Mouse (Mus musculus) neural tube, embryonic 13.5 days (tissue): Measurements from ENCODE around the gene Trim21. TPM values are rescaled to one million over a fixed set of nuclear protein-coding genes. Genes with fewer than 3 reads are reported as not detected.

ENCODE experiments used
- ATAC-seq: fragments of 200-750 bp; cut with Nextera tagmentation; 2 replicates; pipeline ENCODE4 v1.8.0; 2017; ENCODE audit warnings: low read depth, mild to moderate bottlenecking, moderate TSS enrichment, moderate library complexity
- H3K27ac ChIP-seq: fragments of 300-500 bp; sonication (generic); replicated peaks from 2 replicates; pipeline ENCODE4 v1.5.1; 2015; ENCODE audit warnings: moderate library complexity, mild to moderate bottlenecking, inconsistent platforms
- H3K27me3 ChIP-seq: fragments of 300-500 bp; sonication (generic); 2 replicates; pipeline ENCODE4 v1.6.1; 2015; ENCODE audit warnings: mild to moderate bottlenecking, inconsistent platforms
- H3K36me3 ChIP-seq: fragments of 300-500 bp; sonication (generic); 2 replicates; pipeline ENCODE4 v1.6.1; 2015; ENCODE audit warnings: mild to moderate bottlenecking, inconsistent platforms
- H3K4me1 ChIP-seq: fragments of 300-500 bp; sonication (generic); replicated peaks from 2 replicates; pipeline ENCODE4 v1.6.1; 2015; ENCODE audit warnings: inconsistent platforms
- H3K4me2 ChIP-seq: fragments of 300-500 bp; sonication (generic); 2 replicates; pipeline ENCODE4 v1.6.1; 2015; ENCODE audit warnings: inconsistent platforms, mild to moderate bottlenecking, moderate library complexity
- H3K4me3 ChIP-seq: fragments of 300-500 bp; sonication (generic); 2 replicates; pipeline ENCODE4 v1.5.1; 2015; ENCODE audit warnings: mild to moderate bottlenecking, inconsistent platforms
- H3K9ac ChIP-seq: fragments of 300-500 bp; sonication (generic); 2 replicates; pipeline ENCODE4 v1.6.1; 2015; ENCODE audit warnings: moderate library complexity, mild to moderate bottlenecking, inconsistent platforms
- H3K9me3 ChIP-seq: fragments of 300-500 bp; sonication (generic); 2 replicates; pipeline ENCODE4 v1.6.1; 2016; ENCODE audit warnings: inconsistent platforms
- WGBS: fragments of 180-500 bp; shearing (Covaris S2); methylation state at CpG from one replicate; pipeline ENCODE4 v1.1.7; 2015; 5-methylcytosine and 5-hydroxymethylcytosine counted together
- polyA plus RNA-seq: library from polyadenylated mRNA; unstranded; fragments of >200 nt; fragmentation: Nextera tagmentation; extraction: Ambion mirVana; gene quantifications from 2 replicates; pipeline ENCODE4 v1.2.1, GENCODE M21; 2015

Trim21 gene
- polyA plus RNA-seq, 1 experiment from 2014 or later: 0.15 TPM

GRCm38 (mm10) chr7:102534449-102534848 is 30.8 kb downstream of the Trim21 start, which contains the start of gene Olfr547:
Gene Olfr547 (plus strand): TSS chr7:102534749.
- no peaks in the 10 kb centered on the region for H3K36me3 ChIP-seq
- H3K4me1 ChIP-seq: no peaks in the 10 kb centered on the region
- H3K4me2 ChIP-seq: no peak within 1 kb of the TSS
- ATAC-seq: no peak
- H3K27me3 ChIP-seq: no peaks in the 10 kb centered on the region
- no peaks in the 10 kb centered on the region for H3K9me3 ChIP-seq
- H3K27ac ChIP-seq: no peak within 1 kb of the TSS
- 81% methylated on average over 1 of the region's 1 CpGs for WGBS
- H3K4me3 ChIP-seq: no peak within 1 kb of the TSS
- no peak within 1 kb of the TSS for H3K9ac ChIP-seq

GRCm38 (mm10) chr7:102529052-102529451 is 36.2 kb downstream of the Trim21 start:
- no peak overlapping the region for H3K27ac ChIP-seq
- no peak overlapping the region for H3K4me3 ChIP-seq
- no peaks in the 10 kb centered on the region for H3K27me3 ChIP-seq
- H3K36me3 ChIP-seq: no peaks in the 10 kb centered on the region
- no peak overlapping the region for H3K4me2 ChIP-seq
- H3K9ac ChIP-seq: no peak overlapping the region
- H3K9me3 ChIP-seq: no peaks in the 10 kb centered on the region
- WGBS: 80% methylated on average over 1 of the region's 1 CpGs
- no peak for ATAC-seq
- no peaks in the 10 kb centered on the region for H3K4me1 ChIP-seq

GRCm38 (mm10) chr7:102517051-102517335 is 48.3 kb downstream of the Trim21 start:
- Histone ChIP-seq H3K4me1 (0 out of 2 replicates have a peak, but pooled peaks cover 14% of the 10 kb centered on the region), H3K4me2 (no peak overlapping the region), H3K36me3 (no peaks in the 10 kb centered on the region), H3K27ac (no peak overlapping the region), H3K9me3 (no peaks in the 10 kb centered on the region), H3K4me3 (no peak overlapping the region), H3K27me3 (peaks cover 14% of the 10 kb centered on the region), H3K9ac (no peak overlapping the region)
- ATAC-seq: no peak
- 78% methylated on average over 2 of the region's 2 CpGs for WGBS

GRCm38 (mm10) chr7:102516261-102517050 is 48.8 kb downstream of the Trim21 start:
- Histone ChIP-seq H3K27ac (no peak overlapping the region), H3K9ac (no peak overlapping the region), H3K4me2 (no peak overlapping the region), H3K36me3 (no peaks in the 10 kb centered on the region), H3K9me3 (no peaks in the 10 kb centered on the region), H3K4me1 (0 out of 2 replicates have a peak, but pooled peaks cover 14% of the 10 kb centered on the region), H3K4me3 (no peak overlapping the region), H3K27me3 (peaks cover 14% of the 10 kb centered on the region)
- WGBS: 73% methylated on average over 10 of the region's 10 CpGs
- no peak for ATAC-seq

GRCm38 (mm10) chr7:102514144-102514543 is 51.1 kb downstream of the Trim21 start:
- H3K9ac ChIP-seq: no peak overlapping the region
- no peak overlapping the region for H3K4me3 ChIP-seq
- H3K27ac ChIP-seq: no peak overlapping the region
- no peaks in the 10 kb centered on the region for H3K36me3 ChIP-seq
- 0 out of 2 replicates have a peak, but pooled peaks cover 14% of the 10 kb centered on the region for H3K4me1 ChIP-seq
- ATAC-seq: no peak
- H3K4me2 ChIP-seq: no peak overlapping the region
- H3K27me3 ChIP-seq: peaks cover 14% of the 10 kb centered on the region
- WGBS: 84% methylated on average over 4 of the region's 4 CpGs
- H3K9me3 ChIP-seq: no peaks in the 10 kb centered on the region

GRCm38 (mm10) chr7:102512814-102513435 is 52.4 kb downstream of the Trim21 start:
- H3K9ac ChIP-seq: peak overlapping the region; percentile 81
- peaks cover 14% of the 10 kb centered on the region for H3K27me3 ChIP-seq
- WGBS: under 1% methylated on average over 54 of the region's 54 CpGs
- H3K27ac ChIP-seq: no peak overlapping the region
- H3K4me3 ChIP-seq: peak overlapping the region; percentile 53
- H3K9me3 ChIP-seq: no peaks in the 10 kb centered on the region
- peak overlapping the region; percentile 82 for H3K4me2 ChIP-seq
- ATAC-seq: peak; percentile 98
- 0 out of 2 replicates have a peak, but pooled peaks cover 14% of the 10 kb centered on the region for H3K4me1 ChIP-seq
- H3K36me3 ChIP-seq: no peaks in the 10 kb centered on the region

GRCm38 (mm10) chr7:102511927-102512326 is 53.4 kb downstream of the Trim21 start:
- Histone ChIP-seq H3K9ac (no peak overlapping the region), H3K4me3 (no peak overlapping the region), H3K4me2 (no peak overlapping the region), H3K4me1 (0 out of 2 replicates have a peak, but pooled peaks cover 14% of the 10 kb centered on the region), H3K36me3 (no peaks in the 10 kb centered on the region), H3K27ac (no peak overlapping the region), H3K27me3 (peaks cover 14% of the 10 kb centered on the region), H3K9me3 (no peaks in the 10 kb centered on the region)
- ATAC-seq: no peak
- 89% methylated on average over 10 of the region's 10 CpGs for WGBS

GRCm38 (mm10) chr7:102509726-102510125 is 55.6 kb downstream of the Trim21 start:
- no peak overlapping the region for H3K4me3 ChIP-seq
- H3K4me2 ChIP-seq: no peak overlapping the region
- 63% methylated on average over 7 of the region's 7 CpGs for WGBS
- no peak overlapping the region for H3K27ac ChIP-seq
- H3K4me1 ChIP-seq: 0 out of 2 replicates have a peak, but pooled peaks cover 11% of the 10 kb centered on the region
- H3K27me3 ChIP-seq: peaks cover 11% of the 10 kb centered on the region
- ATAC-seq: no peak
- no peak overlapping the region for H3K9ac ChIP-seq
- H3K36me3 ChIP-seq: no peaks in the 10 kb centered on the region
- no peaks in the 10 kb centered on the region for H3K9me3 ChIP-seq

- H3K4me3 ChIP-seq: no peak overlapping the region
- no peaks in the 10 kb centered on the region for H3K9me3 ChIP-seq
- 91% methylated on average over 6 of the region's 6 CpGs for WGBS
- H3K36me3 ChIP-seq: no peaks in the 10 kb centered on the region
- 0 out of 2 replicates have a peak, but pooled peaks cover 10% of the 10 kb centered on the region for H3K4me1 ChIP-seq
- H3K9ac ChIP-seq: no peak overlapping the region
- H3K4me2 ChIP-seq: no peak overlapping the region
- peaks cover under 1% of the 10 kb centered on the region; the same call in 1 of the 2 replicates for H3K27me3 ChIP-seq
- no peak for ATAC-seq
- H3K27ac ChIP-seq: no peak overlapping the region
These were observed 56.6 kb downstream of the Trim21 start for GRCm38 (mm10) chr7:102508666-102509065.

GRCm38 (mm10) chr7:102508066-102508465 is 57.2 kb downstream of the Trim21 start:
- Histone ChIP-seq H3K9ac (no peak overlapping the region), H3K36me3 (no peaks in the 10 kb centered on the region), H3K4me1 (0 out of 2 replicates have a peak, but pooled peaks cover 4% of the 10 kb centered on the region), H3K4me2 (no peak overlapping the region), H3K27ac (no peak overlapping the region), H3K9me3 (no peaks in the 10 kb centered on the region), H3K27me3 (no peaks in the 10 kb centered on the region), H3K4me3 (no peak overlapping the region)
- 88% methylated on average over 9 of the region's 9 CpGs for WGBS
- ATAC-seq: no peak
